Mouse (Mus musculus): Measurements from ENCODE around the gene Sec22a.

Gene Sec22a

DNA sequence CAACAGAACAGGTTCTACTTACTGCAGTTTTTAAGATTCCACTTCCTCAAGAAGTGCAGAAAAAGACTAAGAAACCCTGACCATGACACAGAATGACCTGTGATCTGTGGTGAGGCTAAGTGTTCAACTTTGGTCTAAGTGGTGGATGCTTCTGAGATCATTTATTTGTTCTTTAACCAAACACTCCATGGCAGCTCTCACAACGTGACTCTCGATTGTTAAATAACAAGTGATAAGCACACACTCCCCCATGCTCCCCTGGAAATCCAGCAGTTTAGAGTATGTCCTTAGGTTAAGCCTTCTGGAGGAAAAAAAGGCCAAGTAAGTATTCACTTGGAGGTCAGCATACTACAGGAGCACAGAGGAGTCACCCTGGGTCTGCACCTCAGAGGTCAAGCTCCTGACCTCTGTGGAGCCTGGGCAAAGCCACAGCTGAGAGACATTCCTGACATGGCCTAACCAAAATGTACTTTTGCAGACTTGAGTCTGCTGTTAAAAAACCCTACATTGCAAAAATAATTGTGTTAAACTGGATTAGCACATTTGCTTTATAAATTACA lies 53.1 kb downstream of the Sec22a start:
- DNase-seq (ENCODE audit: low spot score): no peak

- no peak for DNase-seq (ENCODE audit: low spot score)
Observed at GRCm38 (mm10) chr16:35309634-35310033, 54.1 kb downstream of the Sec22a start.

- DNase-seq (ENCODE audit: low spot score): no peak
Observed at GRCm38 (mm10) chr16:35308486-35309143, 55.1 kb downstream of the Sec22a start.

DNA sequence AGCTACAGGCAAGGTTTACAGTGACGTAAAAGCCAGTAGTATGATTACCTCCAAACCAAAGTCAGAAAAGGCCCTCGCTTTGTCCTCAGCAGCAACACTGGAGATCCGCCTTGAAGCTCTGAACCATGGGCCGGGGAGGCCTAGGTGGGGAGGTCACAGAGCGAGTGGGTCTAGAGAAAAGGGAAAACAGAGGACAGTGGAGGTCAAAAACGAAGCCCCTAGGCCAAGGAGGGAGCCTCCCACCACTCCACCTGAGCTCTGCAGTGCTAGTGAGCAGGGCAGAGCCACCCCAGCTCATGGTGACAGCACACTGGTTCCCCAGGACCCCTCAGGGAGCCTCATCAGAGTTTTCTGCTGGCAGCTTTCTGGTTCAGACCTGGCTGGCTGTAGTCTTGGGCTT lies 55.7 kb downstream of the Sec22a start:
- DNase-seq (ENCODE audit: low spot score): no peak

DNA sequence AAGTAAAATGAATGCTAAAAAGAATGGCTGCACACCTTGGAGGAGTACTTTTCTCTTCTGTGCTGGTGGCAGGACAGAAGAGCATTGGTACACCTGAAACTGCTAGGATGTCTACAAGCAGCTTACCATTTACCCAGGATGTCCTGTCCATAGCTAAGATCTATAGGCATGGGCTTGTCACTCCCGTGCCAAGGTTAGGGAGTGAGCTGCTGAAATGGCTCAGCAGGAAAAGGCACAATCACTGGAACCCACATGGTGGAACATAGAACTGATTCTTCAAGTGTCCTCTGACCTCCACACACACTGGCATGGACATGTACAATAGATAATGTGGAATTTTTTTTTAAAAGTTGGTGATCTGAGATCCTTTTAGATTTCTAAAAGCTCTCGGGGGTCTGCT lies 56.4 kb downstream of the Sec22a start:
- DNase-seq (ENCODE audit: low spot score): no peak

DNA sequence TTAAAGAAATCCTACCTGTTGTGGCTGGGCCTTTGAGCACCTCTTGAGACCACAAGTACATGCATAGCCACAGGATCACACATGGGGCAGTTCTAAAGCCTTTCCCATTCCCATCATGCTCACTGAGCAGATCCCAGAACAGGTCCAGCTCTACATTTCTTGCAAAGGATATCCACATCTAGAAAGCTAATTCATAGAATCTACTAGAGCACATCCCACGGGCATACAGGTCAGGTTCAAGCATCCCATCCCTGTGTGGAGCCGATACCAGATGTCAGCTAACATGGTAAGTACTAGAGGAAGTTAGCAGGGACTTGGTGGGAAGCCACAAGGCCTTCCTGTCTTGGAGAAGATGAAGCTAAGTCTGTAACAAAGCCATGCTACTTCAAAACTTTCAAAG lies 57.1 kb downstream of the Sec22a start:
- no peak for DNase-seq (ENCODE audit: low spot score)

DNA sequence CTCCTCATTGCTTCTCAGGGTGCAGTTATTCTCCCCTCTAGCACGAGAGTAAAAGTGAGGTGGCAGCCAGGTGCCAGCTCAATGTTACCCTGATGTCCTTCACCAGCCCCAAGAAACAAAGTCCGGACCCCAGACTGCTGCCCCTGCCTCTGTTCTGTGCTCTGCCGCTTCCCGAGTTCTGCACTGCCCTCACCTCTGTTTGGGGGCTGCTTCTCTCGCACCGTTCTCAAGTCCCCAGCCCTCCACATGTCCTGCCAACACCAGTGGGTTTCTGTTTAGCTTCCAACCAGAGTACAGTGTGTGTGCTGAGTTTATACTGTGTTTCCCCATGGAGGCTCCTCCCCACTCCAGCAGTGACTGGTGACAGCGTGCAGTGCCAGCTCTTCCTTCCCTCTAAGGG lies 58.5 kb downstream of the Sec22a start:
- no peak for DNase-seq (ENCODE audit: low spot score)

- no peak for DNase-seq (ENCODE audit: low spot score)
Observed at GRCm38 (mm10) chr16:35304416-35304815, 59.3 kb downstream of the Sec22a start.

GRCm38 (mm10) chr16:35303721-35304120 lies 60.0 kb downstream of the Sec22a start:
- no peak for DNase-seq (ENCODE audit: low spot score)

GRCm38 (mm10) chr16:35302441-35303280 lies 61.1 kb downstream of the Sec22a start:
- no peak for DNase-seq (ENCODE audit: low spot score)

- no peak for DNase-seq (ENCODE audit: low spot score)
Observed at GRCm38 (mm10) chr16:35300156-35300555, 63.6 kb downstream of the Sec22a start.

- no peak for DNase-seq (ENCODE audit: low spot score)
Observed at GRCm38 (mm10) chr16:35297786-35298185, 65.9 kb downstream of the Sec22a start.

GRCm38 (mm10) chr16:35287244-35287643 lies 76.5 kb downstream of the Sec22a start:
- no peak for DNase-seq (ENCODE audit: low spot score)

GRCm38 (mm10) chr16:35285821-35286220 lies 77.9 kb downstream of the Sec22a start:
- DNase-seq (ENCODE audit: low spot score): no peak

DNA sequence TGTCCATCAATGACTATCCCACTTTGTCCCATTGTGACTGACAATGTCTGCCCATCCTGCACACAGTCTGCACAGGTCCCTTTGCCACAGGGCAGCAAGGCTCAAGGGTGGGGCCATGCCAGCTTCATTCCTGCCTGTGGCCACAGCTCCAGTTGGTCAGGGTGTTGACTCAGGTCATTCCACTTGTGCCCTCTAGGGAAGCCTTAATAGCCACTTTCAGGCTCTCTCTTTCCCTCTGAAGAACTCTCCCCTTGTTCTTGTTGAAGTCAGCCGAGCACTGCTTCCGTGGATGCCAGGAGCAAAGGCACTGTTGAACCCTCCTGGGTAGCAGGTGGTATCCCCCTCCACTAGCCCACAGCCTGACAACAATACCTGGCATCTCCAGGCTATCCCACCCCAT lies 81.3 kb downstream of the Sec22a start:
- no peak for DNase-seq (ENCODE audit: low spot score)

GRCm38 (mm10) chr16:35278166-35278565 lies 85.6 kb downstream of the Sec22a start:
- no peak for DNase-seq (ENCODE audit: low spot score)

- no peak for DNase-seq (ENCODE audit: low spot score)
Observed at GRCm38 (mm10) chr16:35272417-35272816, 91.3 kb downstream of the Sec22a start.

DNA sequence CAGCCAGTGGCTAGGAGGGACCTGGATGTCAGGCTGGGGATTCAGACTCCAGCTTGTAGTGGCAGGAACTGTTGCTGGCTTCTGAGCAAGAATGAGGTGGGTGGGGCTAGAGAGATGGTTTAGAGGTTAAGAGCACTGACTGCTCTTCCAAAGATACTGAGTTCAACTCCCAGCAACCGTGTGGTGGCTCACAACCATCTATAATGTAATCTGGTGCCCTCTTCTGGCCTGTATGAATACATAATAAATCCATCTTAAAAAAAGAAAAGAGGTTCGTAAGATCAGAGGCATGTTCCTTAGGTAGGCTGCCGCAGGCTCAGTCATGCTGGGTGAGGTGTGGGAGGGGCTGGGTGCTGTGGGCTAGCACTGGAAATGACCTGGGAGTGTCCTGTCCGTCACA lies 92.1 kb downstream of the Sec22a start:
- no peak for DNase-seq (ENCODE audit: low spot score)

- DNase-seq (ENCODE audit: low spot score): no peak
Observed at GRCm38 (mm10) chr16:35270945-35271344, 92.8 kb downstream of the Sec22a start.

DNA sequence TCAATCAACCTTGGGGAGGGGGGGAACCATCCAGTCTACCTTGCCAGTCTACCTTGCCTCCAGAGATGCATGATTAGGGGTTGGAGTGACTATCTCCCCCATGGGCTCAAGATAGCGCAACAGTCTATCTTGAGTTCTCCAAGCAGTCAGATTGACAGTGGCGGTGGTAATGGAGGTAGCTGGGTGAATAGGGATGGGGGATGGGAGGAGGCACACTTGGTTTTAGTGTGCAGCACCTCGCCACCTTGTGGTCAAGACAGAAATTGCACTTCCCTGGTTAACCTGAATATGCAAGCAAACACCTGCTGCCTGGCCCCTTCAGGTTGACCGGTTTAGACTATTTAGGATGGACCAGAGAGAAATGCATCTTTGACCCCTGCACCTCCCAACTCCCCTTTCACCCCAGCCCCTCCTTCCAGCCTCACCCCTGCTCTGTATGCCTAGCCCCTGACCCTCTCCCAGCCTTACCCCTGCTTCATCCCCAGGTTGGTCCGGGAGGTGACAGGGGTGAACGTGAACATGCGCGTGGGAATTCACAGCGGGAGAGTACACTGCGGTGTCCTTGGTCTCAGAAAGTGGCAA lies 93.3 kb downstream of the Sec22a start:
- DNase-seq (ENCODE audit: low spot score): peak; percentile 74

Data from testis, postnatal 14 days (tissue).